Mouse (Mus musculus): ENCODE measurements around the gene Tmem205. TPM values are rescaled to one million over a fixed set of nuclear protein-coding genes. Genes with fewer than 3 reads are reported as not detected.

Tmem205 gene
- polyA plus RNA-seq, 2 experiments from 2014 or later, result 2.6 to 4.7 TPM

- no peak for ATAC-seq
Measured at GRCm38 (mm10) chr9:21943638-21944037, 16.3 kb upstream of the Tmem205 start.

GRCm38 (mm10) chr9:21943046-21943445, 15.7 kb upstream of the Tmem205 start:
- ATAC-seq, result no peak

- no peak for ATAC-seq
Measured at GRCm38 (mm10) chr9:21938234-21938855, 11.0 kb upstream of the Tmem205 start.

- ATAC-seq, result no peak
Measured at GRCm38 (mm10) chr9:21937711-21938175, 10.4 kb upstream of the Tmem205 start.

- peak; percentile 95 for ATAC-seq
Measured at GRCm38 (mm10) chr9:21936692-21937570, 9.6 kb upstream of the Tmem205 start, which contains the start of gene Plppr2. TSS of gene Plppr2 (plus strand) at chr9:21937033.

GRCm38 (mm10) chr9:21935466-21936131, 8.2 kb upstream of the Tmem205 start:
- no peak for ATAC-seq

GRCm38 (mm10) chr9:21934021-21934420, 6.7 kb upstream of the Tmem205 start:
- no peak for ATAC-seq

GRCm38 (mm10) chr9:21932445-21933137, 5.2 kb upstream of the Tmem205 start:
- ATAC-seq, result no peak

GRCm38 (mm10) chr9:21932006-21932405, 4.7 kb upstream of the Tmem205 start:
- no peak for ATAC-seq

GRCm38 (mm10) chr9:21929208-21929607, 1.9 kb upstream of the Tmem205 start:
- ATAC-seq, result no peak

GRCm38 (mm10) chr9:21926784-21927183, 572 bp downstream of the Tmem205 start:
- ATAC-seq, result no peak

GRCm38 (mm10) chr9:21926155-21926554, 1.2 kb downstream of the Tmem205 start:
- no peak for ATAC-seq

- no peak for ATAC-seq
Measured at GRCm38 (mm10) chr9:21925506-21925905, 1.9 kb downstream of the Tmem205 start.

GRCm38 (mm10) chr9:21925034-21925433, 2.3 kb downstream of the Tmem205 start:
- ATAC-seq, result no peak

- no peak for ATAC-seq
Measured at GRCm38 (mm10) chr9:21924099-21924493, 3.3 kb downstream of the Tmem205 start.

GRCm38 (mm10) chr9:21923490-21924098, 3.8 kb downstream of the Tmem205 start:
- ATAC-seq, result no peak

GRCm38 (mm10) chr9:21923036-21923435, 4.3 kb downstream of the Tmem205 start:
- no peak for ATAC-seq

GRCm38 (mm10) chr9:21918692-21919384, 8.5 kb downstream of the Tmem205 start:
- ATAC-seq, result no peak

- peak; percentile 90 for ATAC-seq
Measured at GRCm38 (mm10) chr9:21918035-21918592, 9.2 kb downstream of the Tmem205 start, which contains the start of gene Rab3d. TSS of gene Rab3d (minus strand) at chr9:21918192.

GRCm38 (mm10) chr9:21917493-21918034, 9.8 kb downstream of the Tmem205 start:
- ATAC-seq, result peak; percentile 15
